Mouse (Mus musculus) embryonic facial prominence, embryonic 10.5 days (tissue): ENCODE measurements around the gene Slc9a8. TPM values are rescaled to one million over a fixed set of nuclear protein-coding genes. Genes with fewer than 3 reads are reported as not detected.
A peak's percentile ranks its signal among the peaks of the same experiment; 100 is the strongest.

Experiments used
- DNase-seq: peaks from one replicate; pipeline ENCODE4 v3.0.0-alpha.2; 2017; ENCODE audit warnings: low spot score
- H3K27ac ChIP-seq: fragments of 300-500 bp; sonication (generic); replicated peaks from 2 replicates; pipeline ENCODE4 v1.5.1; 2016; ENCODE audit warnings: mild to moderate bottlenecking
- H3K27me3 ChIP-seq: fragments of 300-500 bp; sonication (generic); replicated peaks from 2 replicates; pipeline ENCODE4 v1.6.1; 2016; ENCODE audit warnings: low read depth, mild to moderate bottlenecking; ENCODE audit not compliant: poor library complexity, severe bottlenecking
- H3K36me3 ChIP-seq: fragments of 300-500 bp; sonication (generic); replicated peaks from 2 replicates; pipeline ENCODE4 v1.6.1; 2016; ENCODE audit warnings: mild to moderate bottlenecking, moderate library complexity
- H3K4me1 ChIP-seq: fragments of 300-500 bp; sonication (generic); 2 replicates; pipeline ENCODE4 v1.6.1; 2016
- H3K4me3 ChIP-seq: fragments of 300-500 bp; sonication (generic); 2 replicates; pipeline ENCODE4 v1.5.1; 2016; ENCODE audit warnings: mild to moderate bottlenecking, moderate library complexity
- H3K9me3 ChIP-seq: fragments of 300-500 bp; sonication (generic); 2 replicates; pipeline ENCODE4 v1.6.1; 2016; ENCODE audit warnings: mild to moderate bottlenecking
- WGBS: fragments of 180-500 bp; shearing (Covaris S2); methylation state at CpG from one replicate; pipeline ENCODE4 v1.1.7; 2016; 5-methylcytosine and 5-hydroxymethylcytosine counted together
- polyA plus RNA-seq: library from polyadenylated mRNA; unstranded; fragments of >200 nt; fragmentation: Nextera tagmentation; extraction: Ambion mirVana; gene quantifications from 2 replicates; pipeline ENCODE4 v1.2.1, GENCODE M21; 2016

Gene Slc9a8
- polyA plus RNA-seq = 24.3 and 25.9 TPM in 2 replicates

- WGBS = under 1% methylated on average over 66 of the region's 66 CpGs
- peaks cover 23% of the 10 kb centered on the region for H3K4me1 ChIP-seq
- H3K27me3 ChIP-seq = no peaks in the 10 kb centered on the region
- H3K36me3 ChIP-seq = peaks cover 32% of the 10 kb centered on the region
- H3K9me3 ChIP-seq = no peaks in the 10 kb centered on the region
- peak within 1 kb of the TSS; percentile 100 for H3K27ac ChIP-seq
- DNase-seq = peak; percentile 97
- H3K4me3 ChIP-seq = peak within 1 kb of the TSS; percentile 91
Observed at GRCm38 (mm10) chr2:167421330-167422149, at the start of gene Slc9a8. Slc9a8 (plus strand) TSS chr2:167421712.

DNA sequence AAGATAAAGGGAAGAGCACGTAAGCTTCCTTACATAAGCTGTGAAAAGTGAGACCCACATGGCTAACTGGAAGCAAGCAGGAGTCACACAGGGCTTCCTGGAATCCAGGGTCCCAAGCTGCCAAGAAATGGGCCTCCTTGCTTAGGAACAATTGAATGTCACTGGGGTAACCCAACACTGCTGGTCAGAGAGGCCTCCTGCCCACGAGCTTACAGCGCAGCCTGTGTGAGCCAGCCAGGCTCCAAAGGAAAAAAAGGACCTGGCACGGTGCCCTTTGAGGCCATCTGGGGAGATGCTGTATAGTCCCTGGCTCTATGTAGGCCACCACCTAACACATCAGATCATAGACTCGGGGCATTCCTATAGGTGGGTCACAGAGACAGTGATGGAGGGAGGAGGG, 48.2 kb upstream of the Slc9a8 start:
- H3K4me1 ChIP-seq = peaks cover 13% of the 10 kb centered on the region
- H3K27ac ChIP-seq = no peak overlapping the region
- 81% methylated on average over 5 of the region's 5 CpGs for WGBS

GRCm38 (mm10) chr2:167374191-167374805, 47.2 kb upstream of the Slc9a8 start:
- Histone ChIP-seq H3K36me3 (no peaks in the 10 kb centered on the region), H3K27me3 (no peaks in the 10 kb centered on the region), H3K9me3 (no peaks in the 10 kb centered on the region), H3K4me3 (no peak overlapping the region), H3K27ac (no peak overlapping the region), H3K4me1 (peaks cover 20% of the 10 kb centered on the region)
- DNase-seq = no peak
- 93% methylated on average over 12 of the region's 12 CpGs for WGBS

More for the DNA sequence above, 48.2 kb upstream of the Slc9a8 start:
- Histone ChIP-seq H3K36me3 (no peaks in the 10 kb centered on the region), H3K9me3 (no peaks in the 10 kb centered on the region), H3K27me3 (no peaks in the 10 kb centered on the region), H3K4me3 (no peak overlapping the region)
- DNase-seq = no peak

GRCm38 (mm10) chr2:167375135-167375534, 46.4 kb upstream of the Slc9a8 start:
- Histone ChIP-seq H3K4me3 (no peak overlapping the region), H3K9me3 (no peaks in the 10 kb centered on the region)

DNA sequence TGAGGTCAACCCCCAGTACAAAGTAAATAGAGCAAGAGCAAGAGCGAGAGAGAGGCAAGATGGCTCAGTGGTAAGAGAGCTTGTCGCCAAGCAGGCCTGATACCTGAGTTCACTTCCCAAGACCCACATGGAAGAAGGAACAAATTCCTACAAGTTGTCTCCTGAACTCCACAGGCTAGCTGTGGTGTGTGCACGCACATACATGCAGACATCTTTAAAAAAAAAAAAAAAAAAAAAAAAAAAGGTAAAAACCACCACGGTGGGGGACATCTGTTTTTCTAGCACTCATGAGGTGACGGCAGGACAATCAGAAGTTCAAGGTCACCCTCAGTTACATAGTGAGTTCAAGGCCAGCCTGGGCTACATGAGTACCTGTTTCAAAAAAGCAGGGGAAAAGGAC, 45.8 kb upstream of the Slc9a8 start:
- Histone ChIP-seq H3K4me1 (peaks cover 24% of the 10 kb centered on the region), H3K4me3 (no peak overlapping the region), H3K27me3 (no peaks in the 10 kb centered on the region), H3K36me3 (no peaks in the 10 kb centered on the region), H3K9me3 (no peaks in the 10 kb centered on the region), H3K27ac (no peak overlapping the region)
- no peak for DNase-seq
- WGBS = 96% methylated on average over 5 of the region's 5 CpGs

More at GRCm38 (mm10) chr2:167375135-167375534, 46.4 kb upstream of the Slc9a8 start:
- 80% methylated on average over 9 of the region's 9 CpGs for WGBS
- DNase-seq = no peak
- Histone ChIP-seq H3K36me3 (no peaks in the 10 kb centered on the region), H3K27me3 (no peaks in the 10 kb centered on the region), H3K4me1 (peaks cover 20% of the 10 kb centered on the region), H3K27ac (no peak overlapping the region)

GRCm38 (mm10) chr2:167376160-167376564, 45.4 kb upstream of the Slc9a8 start:
- H3K9me3 ChIP-seq = no peaks in the 10 kb centered on the region
- no peak overlapping the region for H3K4me3 ChIP-seq
- H3K27ac ChIP-seq = no peak overlapping the region
- WGBS = 76% methylated on average over 8 of the region's 8 CpGs
- H3K27me3 ChIP-seq = no peaks in the 10 kb centered on the region
- H3K4me1 ChIP-seq = peaks cover 25% of the 10 kb centered on the region
- H3K36me3 ChIP-seq = no peaks in the 10 kb centered on the region
- peak; percentile 32 for DNase-seq

GRCm38 (mm10) chr2:167377697-167378096, 43.8 kb upstream of the Slc9a8 start:
- WGBS = 51% methylated on average over 3 of the region's 3 CpGs
- Histone ChIP-seq H3K4me3 (no peak overlapping the region), H3K36me3 (no peaks in the 10 kb centered on the region), H3K27me3 (no peaks in the 10 kb centered on the region), H3K9me3 (no peaks in the 10 kb centered on the region), H3K27ac (no peak overlapping the region), H3K4me1 (peaks cover 25% of the 10 kb centered on the region)
- DNase-seq = no peak

DNA sequence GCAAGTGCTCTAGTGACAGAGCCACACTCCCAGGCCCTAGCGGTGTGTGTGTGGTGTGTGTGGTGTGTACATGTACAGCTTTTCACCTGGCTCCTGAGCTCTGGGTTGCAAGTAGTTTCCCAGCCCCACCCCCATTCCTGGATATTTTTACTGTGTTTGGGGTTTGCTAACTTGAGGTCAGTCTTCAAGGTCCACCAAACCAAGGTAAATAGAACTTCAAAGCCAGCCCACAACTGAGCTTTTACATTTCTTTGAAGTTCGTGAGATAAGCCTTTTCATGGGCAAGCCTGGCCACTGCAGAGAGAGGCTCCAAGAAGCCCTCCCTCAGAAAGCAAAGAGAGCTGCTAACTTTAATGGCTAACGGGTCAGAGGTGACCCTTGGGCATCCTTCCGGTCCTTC, 42.5 kb upstream of the Slc9a8 start:
- no peaks in the 10 kb centered on the region for H3K36me3 ChIP-seq
- no peaks in the 10 kb centered on the region for H3K9me3 ChIP-seq
- DNase-seq = no peak
- no peak overlapping the region for H3K4me3 ChIP-seq
- no peaks in the 10 kb centered on the region for H3K27me3 ChIP-seq
- 45% methylated on average over 4 of the region's 4 CpGs for WGBS
- peaks cover 25% of the 10 kb centered on the region for H3K4me1 ChIP-seq
- H3K27ac ChIP-seq = no peak overlapping the region

DNA sequence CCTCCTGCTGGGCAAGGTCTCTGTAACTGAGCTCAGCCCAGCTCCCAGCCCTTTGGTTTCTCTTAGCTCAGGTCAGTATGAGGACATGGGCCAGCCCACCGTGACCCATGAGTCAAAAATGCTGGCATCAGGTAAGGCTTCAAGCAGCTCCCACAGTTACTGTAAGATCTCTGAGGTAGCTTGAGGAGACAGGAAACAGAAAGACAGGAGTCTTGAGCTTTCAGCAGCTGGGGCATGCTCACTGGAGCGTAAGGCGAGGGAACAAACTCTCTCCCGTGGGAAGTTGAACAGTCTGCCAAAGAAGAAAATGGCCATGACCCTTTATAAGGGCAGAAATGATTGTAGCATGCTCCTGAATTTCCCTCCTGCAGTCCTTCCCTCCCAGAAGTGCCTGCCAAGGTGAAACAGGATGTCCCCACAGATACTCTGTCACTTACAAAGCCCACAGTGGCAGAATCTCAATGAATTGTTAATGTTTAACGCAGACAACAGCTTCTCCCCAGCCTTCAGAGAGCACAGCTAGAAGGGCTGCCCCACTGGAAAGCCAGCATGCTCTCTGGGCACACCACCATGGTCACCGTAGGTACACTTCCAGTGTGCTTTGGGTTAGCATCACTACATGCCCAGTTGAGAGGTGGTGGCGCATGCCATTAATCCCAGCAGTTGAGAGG, 40.8 kb upstream of the Slc9a8 start:
- DNase-seq = no peak
- Histone ChIP-seq H3K27me3 (no peaks in the 10 kb centered on the region), H3K9me3 (no peaks in the 10 kb centered on the region), H3K4me1 (peaks cover 25% of the 10 kb centered on the region), H3K4me3 (no peak overlapping the region), H3K36me3 (no peaks in the 10 kb centered on the region), H3K27ac (no peak overlapping the region)
- 70% methylated on average over 7 of the region's 7 CpGs for WGBS

GRCm38 (mm10) chr2:167381596-167381995, 39.9 kb upstream of the Slc9a8 start:
- Histone ChIP-seq H3K36me3 (no peaks in the 10 kb centered on the region), H3K27ac (no peak overlapping the region), H3K4me1 (peaks cover 25% of the 10 kb centered on the region), H3K4me3 (no peak overlapping the region), H3K27me3 (no peaks in the 10 kb centered on the region), H3K9me3 (no peaks in the 10 kb centered on the region)
- 83% methylated on average over 7 of the region's 7 CpGs for WGBS
- no peak for DNase-seq

DNA sequence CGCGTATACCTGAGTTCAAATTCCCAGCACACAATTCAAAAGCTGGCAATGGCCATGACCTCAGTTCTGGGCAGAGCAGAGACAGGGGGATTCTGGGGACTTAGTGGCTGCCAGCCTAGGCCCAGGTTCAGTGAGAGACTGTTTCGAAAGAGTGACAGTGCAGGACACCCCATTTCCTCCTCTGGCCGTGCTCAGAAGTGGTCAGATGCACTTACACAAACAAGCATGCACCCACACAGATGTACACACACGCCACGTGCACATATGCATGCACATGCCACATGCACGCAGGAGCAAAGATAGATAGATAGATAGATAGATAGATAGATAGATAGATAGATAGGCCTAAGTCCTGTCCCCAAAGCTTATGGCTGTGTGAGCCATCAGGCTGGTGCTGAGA, 39.1 kb upstream of the Slc9a8 start:
- no peaks in the 10 kb centered on the region for H3K9me3 ChIP-seq
- peaks cover 21% of the 10 kb centered on the region for H3K4me1 ChIP-seq
- no peak overlapping the region for H3K4me3 ChIP-seq
- DNase-seq = no peak
- 87% methylated on average over 7 of the region's 7 CpGs for WGBS
- no peaks in the 10 kb centered on the region for H3K27me3 ChIP-seq
- no peaks in the 10 kb centered on the region for H3K36me3 ChIP-seq
- H3K27ac ChIP-seq = no peak overlapping the region

DNA sequence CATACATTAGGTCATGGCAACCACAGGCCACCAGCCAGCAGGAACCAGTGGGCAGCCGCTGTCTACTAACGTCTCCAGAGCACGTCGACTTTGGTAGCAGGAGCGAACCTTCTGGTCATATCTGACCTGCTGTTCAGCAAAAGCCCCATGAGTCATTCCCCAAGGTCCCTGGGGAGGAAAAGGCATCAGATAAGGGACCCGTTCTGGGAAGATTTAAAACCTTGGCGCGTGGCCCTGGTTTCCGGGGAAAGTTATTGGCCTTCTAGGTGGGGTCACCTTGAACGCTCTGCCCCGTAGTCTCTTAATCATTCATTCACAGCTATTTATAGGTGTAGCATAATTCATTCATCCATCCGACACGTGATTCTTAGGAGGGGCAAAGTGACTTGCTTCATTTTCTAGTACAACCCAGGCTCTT, 37.8 kb upstream of the Slc9a8 start:
- no peaks in the 10 kb centered on the region for H3K27me3 ChIP-seq
- WGBS = 91% methylated on average over 13 of the region's 13 CpGs
- peaks cover 12% of the 10 kb centered on the region for H3K4me1 ChIP-seq
- H3K9me3 ChIP-seq = no peaks in the 10 kb centered on the region
- H3K36me3 ChIP-seq = no peaks in the 10 kb centered on the region
- H3K4me3 ChIP-seq = no peak overlapping the region
- H3K27ac ChIP-seq = no peak overlapping the region
- no peak for DNase-seq
